Mouse (Mus musculus): ENCODE results near the gene Numa1.
"Not testable (repeated sequence)": the region's sequence is repeated elsewhere in the genome, so short reads cannot be mapped to it uniquely, and the experiment has no call there.

Gene Numa1

GRCm38 (mm10) chr7:101933751-101934240, at the start of gene Numa1, which contains the start of gene Lrrc51:
Numa1 (plus strand) TSS chr7:101934111.
Lrrc51 (minus strand) TSS chr7:101933895.
- peak; percentile 94 for DNase-seq (ENCODE audit: low read depth, low spot score)

DNA sequence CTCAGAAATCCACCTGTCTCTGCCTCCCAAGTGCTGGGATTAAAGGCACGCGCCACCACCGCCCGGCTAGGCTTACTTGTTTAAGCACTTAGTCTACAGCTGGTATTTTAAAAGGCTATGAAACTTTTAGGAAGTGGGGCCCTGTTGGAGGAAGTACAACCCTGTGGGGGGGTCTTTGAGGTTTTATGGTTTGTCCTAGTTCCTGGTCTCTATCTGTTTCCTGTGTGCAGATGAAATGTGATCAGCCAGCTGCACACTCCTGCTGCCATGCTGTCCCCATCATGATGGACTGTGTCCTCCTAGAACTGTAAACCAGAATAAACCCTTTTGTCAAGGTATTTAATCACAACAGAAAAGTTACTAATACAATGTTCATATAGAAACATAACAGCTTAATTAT, 49.8 kb upstream of the Numa1 start:
- no peak for DNase-seq (ENCODE audit: low read depth, low spot score)

DNA sequence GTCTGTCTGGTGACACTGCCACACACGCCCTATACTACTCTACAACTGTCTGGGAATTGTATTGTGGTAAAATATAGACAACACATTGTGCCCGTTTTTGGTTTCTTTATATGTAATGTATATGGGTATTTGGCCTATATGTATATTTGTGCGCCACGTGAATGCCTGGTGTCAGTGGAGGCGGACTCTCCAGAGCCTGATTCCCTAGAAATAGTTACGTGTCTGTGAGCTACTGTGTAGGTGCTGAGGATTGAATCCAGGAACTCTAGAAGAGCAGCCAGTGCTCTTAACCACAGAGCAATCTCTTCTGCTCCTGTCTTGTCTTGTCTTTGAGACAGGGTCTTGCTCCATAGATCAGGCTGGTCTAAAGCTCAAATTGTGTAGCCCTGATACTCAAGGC, 47.6 kb upstream of the Numa1 start:
- no peak for DNase-seq (ENCODE audit: low read depth, low spot score)

- DNase-seq (ENCODE audit: low read depth, low spot score) = no peak
These were observed 45.5 kb upstream of the Numa1 start for GRCm38 (mm10) chr7:101888460-101888859.

DNA sequence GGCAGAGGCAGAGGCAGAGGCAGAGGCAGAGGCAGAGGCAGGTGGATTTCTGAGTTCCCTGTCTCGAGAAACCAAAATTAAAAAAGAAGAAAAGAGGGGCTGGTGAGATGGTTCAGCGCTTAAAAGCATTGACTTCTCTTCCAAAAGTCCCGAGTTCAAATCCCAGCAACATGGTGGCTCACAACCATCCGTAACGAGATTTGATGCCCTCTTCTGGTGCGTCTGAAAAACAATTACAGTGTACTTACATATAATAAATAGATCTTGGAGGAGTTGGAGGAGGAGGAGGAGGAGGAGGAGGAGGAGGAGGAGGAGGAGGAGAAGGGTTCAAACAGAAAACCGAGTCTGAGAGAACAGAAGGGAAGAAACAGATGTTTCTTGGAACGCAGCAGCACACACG, 38.2 kb upstream of the Numa1 start:
- DNase-seq (ENCODE audit: low read depth, low spot score) = no peak

DNA sequence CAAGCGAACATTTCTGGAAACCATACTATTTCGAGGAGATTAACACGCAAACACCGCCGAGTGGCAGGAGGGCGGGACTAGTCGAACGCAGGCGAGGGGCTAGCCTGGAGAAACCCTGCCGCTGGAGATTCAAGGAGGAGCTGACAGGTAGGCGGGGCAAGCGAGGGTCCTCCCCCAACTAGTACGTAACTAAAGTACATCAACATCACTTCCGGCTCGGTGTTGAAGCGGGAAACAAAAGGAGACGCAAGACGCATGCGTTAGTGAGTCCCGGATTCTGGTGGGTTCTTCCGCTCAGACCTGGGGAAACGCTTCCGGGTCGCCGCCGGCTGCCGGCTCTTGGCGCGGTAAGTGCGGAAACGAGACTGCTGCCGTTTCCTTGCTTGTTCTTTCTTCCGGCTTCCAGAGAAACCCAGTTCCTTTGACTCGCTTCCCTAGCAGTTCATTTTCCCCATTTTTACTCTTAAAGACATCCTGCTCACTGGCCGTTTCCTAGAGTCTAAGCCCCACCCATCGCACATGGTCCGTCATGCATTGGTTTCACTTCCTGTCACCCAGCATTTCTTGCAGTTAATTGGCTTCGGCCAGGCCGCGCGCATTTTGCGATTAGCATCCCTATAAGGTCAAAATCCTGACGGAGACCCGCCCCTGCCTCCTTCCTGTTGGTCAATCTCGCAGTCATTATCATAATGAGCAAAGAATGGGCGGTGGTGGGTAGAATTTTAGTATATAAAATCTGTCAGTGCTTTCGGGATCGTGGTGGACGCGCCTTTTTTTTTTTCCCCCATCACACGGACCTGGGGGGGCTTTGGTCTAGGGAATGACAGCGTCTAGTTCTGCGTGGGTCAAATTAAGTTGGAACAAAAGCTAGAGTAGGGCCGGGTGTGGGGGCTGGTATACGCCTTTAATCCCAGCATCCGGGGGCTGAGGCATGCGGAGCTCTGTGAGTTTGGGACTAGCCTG, 37.5 kb upstream of the Numa1 start:
- DNase-seq (ENCODE audit: low read depth, low spot score) = peak; percentile 98

DNA sequence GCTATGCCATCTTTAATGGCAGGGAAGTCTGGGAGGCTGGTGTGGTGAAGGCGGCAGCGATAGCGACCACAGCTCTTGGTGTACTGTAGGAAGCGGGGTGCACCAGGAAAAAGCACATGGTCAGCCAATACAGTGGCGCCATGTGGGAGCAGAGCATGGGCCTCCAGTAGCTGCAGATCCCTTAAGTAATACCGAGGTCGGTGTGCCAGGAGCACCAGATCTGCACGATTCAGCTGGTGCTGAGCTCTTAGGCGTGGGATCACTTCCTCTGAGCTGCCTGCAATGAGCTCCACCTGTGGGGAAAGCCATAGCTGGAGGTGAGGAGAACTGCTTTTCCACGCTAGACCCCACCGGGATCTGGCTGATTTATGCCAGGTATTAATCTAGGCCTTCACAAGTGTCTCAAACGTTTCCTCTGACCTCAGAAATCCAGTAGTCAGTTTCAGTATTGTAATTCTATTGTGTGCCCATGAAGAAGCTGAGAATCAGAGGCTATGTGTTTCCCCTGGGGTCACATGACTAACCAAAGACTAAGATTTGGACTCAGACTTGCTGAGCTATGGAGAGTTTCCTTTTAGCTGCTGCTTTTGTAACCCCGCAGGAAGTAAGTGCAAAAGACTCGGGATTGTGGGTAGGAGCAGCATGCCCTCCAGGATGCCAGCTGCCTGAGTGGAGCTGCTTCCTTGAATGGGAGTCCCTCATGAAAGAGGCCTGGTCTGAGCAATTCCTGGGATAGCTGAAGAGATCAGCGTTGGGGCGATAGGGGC, 33.4 kb upstream of the Numa1 start:
- no peak for DNase-seq (ENCODE audit: low read depth, low spot score)

DNA sequence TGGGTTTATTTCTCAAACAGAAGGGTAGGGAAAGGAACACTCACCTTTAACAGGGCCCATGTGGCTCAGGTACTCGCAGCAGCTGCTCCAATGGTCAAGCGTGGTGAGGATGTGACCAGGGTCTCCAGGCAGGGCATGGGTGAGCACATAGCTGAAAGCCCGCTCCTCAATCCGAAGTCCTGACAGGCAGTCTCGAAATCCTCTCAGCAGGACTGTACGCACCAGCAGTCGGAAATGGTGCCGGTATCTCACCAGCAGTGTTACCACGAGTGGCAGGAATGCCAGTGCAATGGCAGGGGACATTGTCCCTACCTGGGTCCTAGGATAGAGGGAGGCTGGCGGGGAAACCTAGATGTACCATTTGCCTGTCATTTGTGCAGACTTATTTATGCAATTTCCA, 31.9 kb upstream of the Numa1 start:
- no peak for DNase-seq (ENCODE audit: low read depth, low spot score)

DNA sequence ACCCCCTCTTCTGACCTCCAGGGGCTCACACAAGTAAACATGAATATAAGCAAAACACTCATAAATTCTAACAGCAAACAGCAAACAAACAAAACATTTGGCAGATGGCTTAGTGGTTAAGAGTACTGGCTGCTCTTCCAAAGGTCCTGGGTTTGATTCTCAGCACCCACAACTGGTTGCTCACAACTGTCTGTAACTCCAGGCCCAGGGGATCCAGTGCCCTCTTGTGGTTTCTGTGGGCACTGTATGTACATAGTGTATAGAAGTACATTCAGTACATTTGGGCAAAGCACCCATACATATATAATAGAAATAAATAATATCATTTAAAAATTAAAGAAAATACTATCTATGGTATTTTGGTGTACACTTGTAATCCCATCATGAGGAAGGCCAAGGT, 31.1 kb upstream of the Numa1 start:
- DNase-seq (ENCODE audit: low read depth, low spot score) = no peak

DNA sequence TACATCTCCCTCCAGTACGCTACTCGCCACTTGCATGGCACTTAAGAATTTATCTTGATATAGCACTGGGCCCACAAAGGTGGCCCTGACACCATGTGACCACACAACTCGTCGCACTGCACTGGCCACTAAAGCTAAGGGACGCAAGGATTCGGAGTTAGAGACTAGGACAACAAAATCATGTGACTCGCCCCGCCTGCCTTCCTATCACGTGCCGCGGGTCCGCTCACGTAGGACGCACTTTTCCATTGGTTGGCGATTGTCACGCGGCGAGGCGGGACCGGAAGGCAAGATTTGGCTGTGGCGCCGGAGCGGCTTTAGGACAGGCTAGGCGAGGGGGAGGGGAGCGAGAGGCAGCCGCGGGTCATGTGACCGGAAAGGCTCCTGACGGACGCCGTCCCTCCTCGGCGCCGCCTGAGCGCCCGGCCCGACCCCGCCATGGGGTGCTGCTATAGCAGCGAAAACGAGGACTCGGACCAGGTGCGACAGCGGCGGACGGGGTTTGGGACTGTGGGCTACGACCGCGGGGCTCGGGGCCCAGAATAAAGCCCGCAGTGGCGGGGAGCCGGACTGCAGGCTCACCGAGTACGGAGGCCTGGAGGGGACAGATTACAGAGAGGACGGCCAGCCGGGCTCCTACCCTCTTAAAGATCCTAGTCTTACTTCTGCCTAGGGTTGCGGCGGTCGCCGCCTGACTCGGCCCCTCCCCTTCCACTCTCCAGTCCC, 28.2 kb upstream of the Numa1 start, which contains the start of gene Lamtor1:
TSS of gene Lamtor1 (plus strand) at position 344 of the 726 bp plus-strand sequence.
- DNase-seq (ENCODE audit: low read depth, low spot score) = peak; percentile 99

DNA sequence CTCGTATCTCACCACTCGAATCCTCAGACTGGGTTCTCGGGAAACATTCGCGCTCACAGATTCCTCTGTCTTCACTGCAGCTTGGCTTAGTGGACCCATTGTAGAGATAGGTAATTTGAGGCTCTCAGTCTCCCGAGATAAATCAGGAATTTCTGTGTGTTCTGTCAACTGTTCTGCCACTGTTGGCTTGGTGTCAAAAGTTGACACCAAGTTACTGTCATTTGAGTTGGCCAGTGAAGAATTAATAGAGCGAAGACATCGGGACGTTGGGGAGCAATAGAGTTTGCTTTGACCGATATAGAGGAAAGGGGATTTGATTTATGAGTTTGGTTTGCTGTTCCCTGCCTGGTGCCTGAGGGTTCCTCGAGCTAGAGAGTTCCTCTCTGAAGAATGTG, 27.6 kb upstream of the Numa1 start, which contains the start of gene Tomt:
TSS of gene Tomt (minus strand) at position 73 of the 395 bp plus-strand sequence.
- DNase-seq (ENCODE audit: low read depth, low spot score) = no peak

DNA sequence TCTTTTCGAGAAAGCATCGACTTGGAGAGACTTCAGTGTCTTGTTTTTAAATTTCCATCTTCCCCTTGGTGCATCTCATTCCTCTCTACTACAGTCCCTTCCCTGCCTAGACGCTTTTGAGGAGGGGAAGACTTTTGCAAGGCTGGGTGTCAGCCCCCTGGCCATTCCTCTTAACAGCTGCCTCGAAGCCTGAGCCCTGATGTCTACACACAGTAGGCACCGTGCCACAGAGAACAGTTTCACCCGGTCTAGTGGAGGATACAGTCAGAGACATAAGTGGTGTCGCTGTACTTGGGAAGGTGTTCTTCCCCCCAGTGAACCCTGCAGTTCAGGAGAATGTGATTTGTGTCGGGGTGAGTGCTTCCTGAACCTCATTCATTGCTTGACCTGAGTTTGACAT, 27.2 kb upstream of the Numa1 start:
- DNase-seq (ENCODE audit: low read depth, low spot score) = no peak

GRCm38 (mm10) chr7:101908367-101908766, 25.5 kb upstream of the Numa1 start:
- DNase-seq (ENCODE audit: low read depth, low spot score) = no peak

DNA sequence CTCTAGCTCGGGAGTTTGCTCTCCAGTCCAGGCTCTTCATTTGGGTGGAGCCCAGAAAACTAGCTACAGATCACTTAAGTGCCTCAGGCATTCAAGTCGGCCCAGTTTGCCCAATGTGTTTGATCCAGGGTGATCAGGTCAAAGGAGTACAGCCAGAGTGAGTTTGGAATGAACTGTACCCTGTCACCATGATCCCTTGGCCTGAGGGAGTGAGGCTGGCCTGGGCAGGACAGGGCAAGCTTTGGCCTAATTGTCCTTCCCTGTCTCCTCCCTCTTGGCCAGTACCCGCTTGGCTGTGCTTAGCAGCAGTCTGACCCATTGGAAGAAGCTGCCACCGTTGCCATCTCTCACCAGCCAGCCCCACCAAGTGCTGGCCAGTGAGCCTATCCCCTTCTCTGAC, 23.8 kb upstream of the Numa1 start:
- DNase-seq (ENCODE audit: low read depth, low spot score) = peak; percentile 69

- no peak for DNase-seq (ENCODE audit: low read depth, low spot score)
These were observed 21.9 kb upstream of the Numa1 start for GRCm38 (mm10) chr7:101911982-101912381.

GRCm38 (mm10) chr7:101918071-101918470, 15.8 kb upstream of the Numa1 start:
- DNase-seq (ENCODE audit: low read depth, low spot score) = no peak

DNA sequence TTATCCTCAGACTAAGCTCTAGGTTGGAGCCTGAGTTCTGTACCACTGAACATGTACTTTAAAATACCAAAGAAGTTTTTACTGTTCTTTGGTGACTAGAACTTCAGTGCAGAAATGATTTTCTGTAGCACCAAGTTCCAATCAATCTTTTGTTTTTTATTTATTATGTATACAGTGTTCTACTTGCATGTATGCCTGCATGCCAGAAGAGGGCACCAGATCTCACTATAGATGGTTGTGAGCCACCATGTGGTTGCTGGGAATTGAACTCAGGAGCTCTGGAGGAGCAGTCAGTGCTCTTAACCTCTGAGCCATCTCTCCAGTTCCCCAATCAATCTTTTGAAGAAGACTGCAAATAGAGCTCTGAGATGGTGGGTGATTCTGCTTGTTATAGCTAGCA, 8.0 kb upstream of the Numa1 start:
- DNase-seq (ENCODE audit: low read depth, low spot score) = not testable (repeated sequence)

DNA sequence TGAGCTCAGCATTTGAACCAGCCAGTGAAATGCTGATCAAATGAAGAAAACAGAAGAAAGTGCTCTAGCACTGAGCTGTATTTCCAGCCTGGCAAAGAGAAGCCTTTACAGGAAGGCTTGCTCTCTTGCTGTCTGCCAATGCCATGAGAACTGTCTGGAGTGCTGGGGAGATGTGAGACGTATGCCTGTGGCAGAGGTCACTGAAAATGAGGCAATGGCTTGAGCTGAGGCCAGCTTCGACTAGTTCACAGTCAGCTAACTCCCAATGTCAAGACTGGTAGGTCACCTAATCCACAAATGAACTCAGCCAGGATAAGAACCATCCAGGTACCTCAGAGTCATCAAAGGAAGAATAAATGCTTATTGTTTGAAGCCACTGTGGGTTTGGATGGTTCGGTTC, 5.8 kb upstream of the Numa1 start:
- no peak for DNase-seq (ENCODE audit: low read depth, low spot score)

GRCm38 (mm10) chr7:101932551-101932950, 1.4 kb upstream of the Numa1 start:
- DNase-seq (ENCODE audit: low read depth, low spot score) = no peak

DNA sequence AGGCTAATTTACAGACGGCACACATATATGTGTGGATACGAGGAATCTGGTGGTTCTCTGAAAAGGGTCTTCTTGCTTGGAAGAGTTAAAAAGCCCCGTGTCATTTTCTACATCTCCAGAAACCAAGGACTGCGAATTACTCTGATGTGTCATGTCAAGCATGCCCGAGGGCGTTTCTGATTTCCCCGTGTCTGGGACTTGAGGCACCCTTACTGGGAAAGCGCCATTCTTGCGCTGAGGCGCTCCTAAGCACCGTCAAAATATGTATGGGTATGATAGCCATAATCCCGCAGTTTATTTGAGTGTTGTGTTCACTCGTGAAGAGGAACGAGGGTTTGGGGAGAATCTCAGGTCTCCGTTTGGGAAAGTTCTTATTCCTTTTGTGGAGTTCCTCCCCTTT, 611 bp upstream of the Numa1 start:
- no peak for DNase-seq (ENCODE audit: low read depth, low spot score)

DNA sequence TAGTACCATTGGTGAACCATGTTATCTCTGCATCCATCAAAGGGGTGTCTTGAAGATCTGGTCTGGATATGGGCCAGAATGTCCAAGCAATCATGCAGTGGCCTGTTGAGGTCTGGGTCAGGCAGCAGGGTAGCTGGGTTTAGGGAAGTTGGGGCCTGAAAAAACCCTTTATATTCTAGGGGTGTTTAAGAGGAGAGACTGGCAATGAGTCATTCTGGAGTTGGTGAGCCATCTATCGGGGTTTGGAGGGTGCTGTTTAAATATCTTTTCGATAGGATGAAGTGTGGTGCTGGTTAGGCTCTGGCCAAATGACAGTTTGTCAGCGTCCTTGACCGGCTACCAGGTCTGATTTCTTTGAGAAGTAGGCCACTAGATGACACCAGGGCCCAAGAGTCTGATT, 2.0 kb downstream of the Numa1 start:
- DNase-seq (ENCODE audit: low read depth, low spot score) = no peak

GRCm38 (mm10) chr7:101936996-101937395, 3.1 kb downstream of the Numa1 start:
- no peak for DNase-seq (ENCODE audit: low read depth, low spot score)

Data from skeletal muscle tissue, adult 2 months (tissue).